Mouse (Mus musculus): ENCODE results near the gene Mttp. TPM values are rescaled to one million over a fixed set of nuclear protein-coding genes. Genes with fewer than 3 reads are reported as not detected.

Mttp gene
- polyA plus RNA-seq (2012; rRNA removed): 6.7 and 7.4 TPM in 2 replicates

- DNase-seq: peak; percentile 74 to 81
- TF ChIP-seq CTCF (IDR thresholded peaks at IDR 0.05; ENCODE audit: borderline replicate concordance, insufficient read depth, low read depth, low read length) (peak; percentile 54; the same call in 1 of the 2 replicates), POLR2A (IDR thresholded peaks at IDR 0.05; ENCODE audit: borderline replicate concordance, insufficient read depth, low read length) (no peak)
- Histone ChIP-seq H3K27me3 (ENCODE audit: control insufficient read depth, insufficient read depth, low read length) (no peaks in the 10 kb centered on the region), H3K4me1 (ENCODE audit: control insufficient read depth, insufficient read depth, low read length) (no peaks in the 10 kb centered on the region), H3K27ac (ENCODE audit: insufficient read depth, low read length) (peak within 1 kb of the TSS; percentile 85), H3K4me3 (replicated peaks; ENCODE audit: insufficient read depth, low read depth, low read length) (peak within 1 kb of the TSS; percentile 85)
- 2% methylated on average over 8 of the region's 8 CpGs for WGBS
These were observed at the start of gene Mttp for GRCm38 (mm10) chr3:138144642-138145171. Gene Mttp (minus strand): TSS chr3:138144968.

GRCm38 (mm10) chr3:138193683-138194302 lies 49.0 kb upstream of the Mttp start, which contains the start of gene 4930579F01Rik:
Gene 4930579F01Rik (minus strand): TSS chr3:138193825.
- Histone ChIP-seq H3K4me1 (ENCODE audit: control insufficient read depth, insufficient read depth, low read length) (no peaks in the 10 kb centered on the region), H3K27ac (ENCODE audit: insufficient read depth, low read length) (no peak within 1 kb of the TSS), H3K4me3 (replicated peaks; ENCODE audit: insufficient read depth, low read depth, low read length) (no peak within 1 kb of the TSS), H3K27me3 (ENCODE audit: control insufficient read depth, insufficient read depth, low read length) (no peaks in the 10 kb centered on the region)
- no peak for DNase-seq
- 85% methylated on average over 15 of the region's 15 CpGs for WGBS
- no peak for TF ChIP-seq POLR2A (IDR thresholded peaks at IDR 0.05; ENCODE audit: borderline replicate concordance, insufficient read depth, low read length)
- TF ChIP-seq CTCF (IDR thresholded peaks at IDR 0.05; ENCODE audit: borderline replicate concordance, insufficient read depth, low read depth, low read length): no peak

GRCm38 (mm10) chr3:138192260-138192659 lies 47.5 kb upstream of the Mttp start:
- DNase-seq: no peak
- Histone ChIP-seq H3K4me3 (replicated peaks; ENCODE audit: insufficient read depth, low read depth, low read length) (no peak overlapping the region), H3K27ac (ENCODE audit: insufficient read depth, low read length) (no peak overlapping the region), H3K4me1 (ENCODE audit: control insufficient read depth, insufficient read depth, low read length) (no peaks in the 10 kb centered on the region), H3K27me3 (ENCODE audit: control insufficient read depth, insufficient read depth, low read length) (no peaks in the 10 kb centered on the region)
- TF ChIP-seq POLR2A (IDR thresholded peaks at IDR 0.05; ENCODE audit: borderline replicate concordance, insufficient read depth, low read length) (no peak), CTCF (IDR thresholded peaks at IDR 0.05; ENCODE audit: borderline replicate concordance, insufficient read depth, low read depth, low read length) (no peak)
- WGBS: 66% methylated on average over 7 of the region's 7 CpGs

- Histone ChIP-seq H3K27ac (ENCODE audit: insufficient read depth, low read length) (no peak overlapping the region), H3K27me3 (ENCODE audit: control insufficient read depth, insufficient read depth, low read length) (no peaks in the 10 kb centered on the region), H3K4me3 (replicated peaks; ENCODE audit: insufficient read depth, low read depth, low read length) (peak overlapping the region; percentile 69), H3K4me1 (ENCODE audit: control insufficient read depth, insufficient read depth, low read length) (peaks cover 2% of the 10 kb centered on the region; the same call in 1 of the 2 replicates)
- no peak for DNase-seq
- 40% methylated on average over 26 of the region's 26 CpGs for WGBS
- TF ChIP-seq POLR2A (IDR thresholded peaks at IDR 0.05; ENCODE audit: borderline replicate concordance, insufficient read depth, low read length) (no peak), CTCF (IDR thresholded peaks at IDR 0.05; ENCODE audit: borderline replicate concordance, insufficient read depth, low read depth, low read length) (no peak)
These were observed 41.5 kb upstream of the Mttp start for GRCm38 (mm10) chr3:138185995-138186930.

- peaks cover 2% of the 10 kb centered on the region; the same call in 1 of the 2 replicates for H3K4me1 ChIP-seq (ENCODE audit: control insufficient read depth, insufficient read depth, low read length)
- no peak overlapping the region for H3K4me3 ChIP-seq (replicated peaks; ENCODE audit: insufficient read depth, low read depth, low read length)
- H3K27me3 ChIP-seq (ENCODE audit: control insufficient read depth, insufficient read depth, low read length): no peaks in the 10 kb centered on the region
- DNase-seq: no peak
- WGBS: 44% methylated on average over 4 of the region's 4 CpGs
- TF ChIP-seq CTCF (IDR thresholded peaks at IDR 0.05; ENCODE audit: borderline replicate concordance, insufficient read depth, low read depth, low read length): no peak
- TF ChIP-seq POLR2A (IDR thresholded peaks at IDR 0.05; ENCODE audit: borderline replicate concordance, insufficient read depth, low read length): no peak
- no peak overlapping the region for H3K27ac ChIP-seq (ENCODE audit: insufficient read depth, low read length)
These were observed 40.5 kb upstream of the Mttp start for GRCm38 (mm10) chr3:138185290-138185689.

GRCm38 (mm10) chr3:138183371-138183770 lies 38.6 kb upstream of the Mttp start:
- TF ChIP-seq POLR2A (IDR thresholded peaks at IDR 0.05; ENCODE audit: borderline replicate concordance, insufficient read depth, low read length) (no peak), CTCF (IDR thresholded peaks at IDR 0.05; ENCODE audit: borderline replicate concordance, insufficient read depth, low read depth, low read length) (no peak)
- Histone ChIP-seq H3K27me3 (ENCODE audit: control insufficient read depth, insufficient read depth, low read length) (no peaks in the 10 kb centered on the region), H3K4me3 (replicated peaks; ENCODE audit: insufficient read depth, low read depth, low read length) (no peak overlapping the region), H3K27ac (ENCODE audit: insufficient read depth, low read length) (no peak overlapping the region), H3K4me1 (ENCODE audit: control insufficient read depth, insufficient read depth, low read length) (peaks cover 2% of the 10 kb centered on the region; the same call in 1 of the 2 replicates)
- no peak for DNase-seq
- 84% methylated on average over 7 of the region's 7 CpGs for WGBS

- TF ChIP-seq CTCF (IDR thresholded peaks at IDR 0.05; ENCODE audit: borderline replicate concordance, insufficient read depth, low read depth, low read length) (no peak), POLR2A (IDR thresholded peaks at IDR 0.05; ENCODE audit: borderline replicate concordance, insufficient read depth, low read length) (no peak)
- Histone ChIP-seq H3K4me1 (ENCODE audit: control insufficient read depth, insufficient read depth, low read length) (peaks cover 2% of the 10 kb centered on the region; the same call in 1 of the 2 replicates), H3K27me3 (ENCODE audit: control insufficient read depth, insufficient read depth, low read length) (no peaks in the 10 kb centered on the region), H3K27ac (ENCODE audit: insufficient read depth, low read length) (no peak overlapping the region), H3K4me3 (replicated peaks; ENCODE audit: insufficient read depth, low read depth, low read length) (no peak overlapping the region)
- WGBS: 78% methylated on average over 2 of the region's 2 CpGs
- DNase-seq: no peak
These were observed 37.3 kb upstream of the Mttp start for GRCm38 (mm10) chr3:138182019-138182418.
